Mouse (Mus musculus) kidney, postnatal 0 days (tissue): ENCODE results near the gene Ankrd60. TPM values are rescaled to one million over a fixed set of nuclear protein-coding genes. Genes with fewer than 3 reads are reported as not detected.

Experiments used
- ATAC-seq: fragments of 200-750 bp; cut with Nextera tagmentation; replicated peaks from 2 replicates; pipeline ENCODE4 v1.8.0; 2017; ENCODE audit warnings: low read depth, moderate number of reproducible peaks, moderate TSS enrichment, moderate library complexity; ENCODE audit not compliant: low FRiP score
- DNase-seq: peaks from one replicate; pipeline ENCODE4 v3.0.0-alpha.2; 2016; ENCODE audit warnings: low spot score
- H3K27ac ChIP-seq: fragments of 300-500 bp; sonication (generic); 2 replicates; pipeline ENCODE4 v1.5.1; 2014; ENCODE audit warnings: mild to moderate bottlenecking
- H3K27me3 ChIP-seq: fragments of 300-500 bp; sonication (generic); 2 replicates; pipeline ENCODE4 v1.6.1; 2014; ENCODE audit warnings: low read length, mixed read lengths; ENCODE audit not compliant: insufficient read depth
- H3K36me3 ChIP-seq: fragments of 300-500 bp; sonication (generic); 2 replicates; pipeline ENCODE4 v1.6.1; 2014; ENCODE audit warnings: low read length, mixed read lengths; ENCODE audit not compliant: insufficient read depth
- H3K4me1 ChIP-seq: fragments of 300-500 bp; sonication (generic); replicated peaks from 2 replicates; pipeline ENCODE4 v1.6.1; 2014; ENCODE audit warnings: antibody characterized with exemption, low read length, mixed read lengths; ENCODE audit not compliant: insufficient read depth
- H3K4me2 ChIP-seq: fragments of 300-500 bp; sonication (generic); 2 replicates; pipeline ENCODE4 v1.6.1; 2014; ENCODE audit warnings: mild to moderate bottlenecking, low read length, moderate library complexity, mixed read lengths
- H3K4me3 ChIP-seq: fragments of 300-500 bp; sonication (generic); replicated peaks from 2 replicates; pipeline ENCODE4 v1.5.1; 2014; ENCODE audit warnings: low read depth, low read length
- H3K9ac ChIP-seq: fragments of 300-500 bp; sonication (generic); 2 replicates; pipeline ENCODE4 v1.6.1; 2014; ENCODE audit warnings: low read depth, low read length
- H3K9me3 ChIP-seq: fragments of 300-500 bp; sonication (generic); replicated peaks from 2 replicates; pipeline ENCODE4 v1.6.1; 2016; ENCODE audit warnings: low read length, inconsistent platforms, mixed read lengths
- CTCF ChIP-seq: IDR thresholded peaks from 2 replicates; pipeline ENCODE4 v1.5.1; 2016; ENCODE audit warnings: antibody characterized with exemption, low read depth, mild to moderate bottlenecking, moderate library complexity
- WGBS: fragments of 180-500 bp; shearing (Covaris S2); extraction: QIAGEN DNeasy Blood & Tissue Kit; methylation state at CpG from one replicate; pipeline ENCODE4 v1.1.7; 2014; 5-methylcytosine and 5-hydroxymethylcytosine counted together
- polyA plus RNA-seq: library from polyadenylated mRNA; unstranded; fragments of >200 nt; fragmentation: Nextera tagmentation; extraction: Ambion mirVana; gene quantifications from 2 replicates; pipeline ENCODE4 v1.2.1, GENCODE M21; 2015

Gene Ankrd60
- not detected in 2 replicates for polyA plus RNA-seq

DNA sequence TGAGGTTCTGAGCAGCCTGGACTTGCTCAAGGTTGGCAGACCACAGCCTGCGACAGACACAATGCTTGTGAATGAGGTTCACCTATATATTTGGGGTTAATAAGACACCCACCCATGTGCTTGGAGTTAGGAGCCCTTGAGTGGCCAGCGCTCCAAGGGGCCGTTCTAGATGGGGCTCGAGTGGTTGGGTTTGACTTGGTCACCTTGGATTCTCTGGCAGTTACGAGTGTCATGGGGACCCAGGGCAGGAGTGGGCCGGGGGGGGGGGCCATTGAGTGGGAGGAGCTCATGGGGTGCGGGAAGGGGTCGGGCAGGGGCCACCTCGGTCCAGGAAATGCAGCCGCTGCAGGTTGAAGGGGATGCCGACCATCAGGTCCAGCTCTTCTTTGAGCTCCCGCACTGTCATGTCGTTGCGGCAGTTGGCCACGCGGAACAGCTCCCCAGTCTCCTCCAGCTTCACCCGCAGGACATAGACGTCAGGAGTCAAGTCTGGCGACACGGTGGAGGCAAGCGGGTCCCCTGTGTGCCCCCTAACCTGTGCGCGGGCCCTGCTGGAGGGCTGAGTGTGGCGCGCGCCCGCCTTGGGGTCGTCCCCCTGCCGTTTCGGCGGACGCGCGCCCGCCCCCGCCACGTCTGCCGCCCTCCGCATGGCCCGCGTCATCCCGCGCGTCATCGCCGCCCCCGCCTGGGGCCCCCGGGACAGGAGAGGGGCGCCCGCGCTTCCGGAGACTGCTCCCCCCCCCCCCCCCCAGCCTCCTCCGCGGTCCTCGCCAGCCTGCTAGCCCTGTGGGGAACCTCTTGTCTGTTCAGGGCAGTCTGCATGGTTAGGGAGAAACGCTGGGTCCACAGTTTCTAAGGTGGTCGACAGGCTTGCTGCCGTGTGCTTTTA lies at the start of gene Ankrd60:
Gene Ankrd60, minus strand, starts transcription at position 697 of the 889 bp plus-strand sequence.
- 15% methylated on average over 31 of the region's 58 CpGs for WGBS

DNA sequence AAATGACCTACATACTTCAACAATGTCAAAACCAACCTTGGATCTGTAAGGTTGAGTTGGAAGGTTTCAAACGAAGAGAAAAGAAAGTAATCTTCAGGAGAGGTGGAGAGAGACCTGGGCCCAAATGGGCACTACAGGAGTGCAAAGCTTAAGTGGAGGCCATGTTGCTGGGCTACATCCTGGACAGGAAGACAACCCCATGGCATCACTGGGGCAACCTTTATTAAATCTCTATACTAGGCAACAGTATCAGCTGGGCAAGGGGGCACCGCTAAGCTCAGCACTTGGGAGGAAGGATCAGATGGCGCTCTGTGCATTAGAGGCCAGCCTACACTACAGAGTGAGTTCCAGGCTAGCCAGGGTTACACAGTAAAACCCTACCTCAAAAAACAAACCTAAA lies 47.6 kb upstream of the Ankrd60 start:
- no peak overlapping the region for H3K4me2 ChIP-seq
- TF ChIP-seq CTCF = no peak
- H3K9ac ChIP-seq = no peak overlapping the region
- no peak overlapping the region for H3K27ac ChIP-seq
- DNase-seq (no peak), ATAC-seq (no peak; the same call in 1 of the 2 replicates)
- H3K36me3 ChIP-seq = no peaks in the 10 kb centered on the region
- 94% methylated on average over 3 of the region's 3 CpGs for WGBS
- no peaks in the 10 kb centered on the region for H3K9me3 ChIP-seq
- no peaks in the 10 kb centered on the region for H3K27me3 ChIP-seq
- no peaks in the 10 kb centered on the region for H3K4me1 ChIP-seq
- H3K4me3 ChIP-seq = no peak overlapping the region

More for the DNA sequence above, at the start of gene Ankrd60:
- no peak for TF ChIP-seq CTCF
- Histone ChIP-seq H3K9ac (0 out of 2 replicates have a peak within 1 kb of the TSS, but pooled peaks have one; percentile 27), H3K36me3 (no peaks in the 10 kb centered on the region), H3K27me3 (0 out of 2 replicates have a peak, but pooled peaks cover 6% of the 10 kb centered on the region), H3K9me3 (no peaks in the 10 kb centered on the region), H3K27ac (no peak within 1 kb of the TSS), H3K4me2 (peak within 1 kb of the TSS; percentile 87), H3K4me1 (no peaks in the 10 kb centered on the region; the same call in 1 of the 2 replicates), H3K4me3 (peak within 1 kb of the TSS; percentile 39)
- DNase-seq (no peak), ATAC-seq (peak; percentile 66)

DNA sequence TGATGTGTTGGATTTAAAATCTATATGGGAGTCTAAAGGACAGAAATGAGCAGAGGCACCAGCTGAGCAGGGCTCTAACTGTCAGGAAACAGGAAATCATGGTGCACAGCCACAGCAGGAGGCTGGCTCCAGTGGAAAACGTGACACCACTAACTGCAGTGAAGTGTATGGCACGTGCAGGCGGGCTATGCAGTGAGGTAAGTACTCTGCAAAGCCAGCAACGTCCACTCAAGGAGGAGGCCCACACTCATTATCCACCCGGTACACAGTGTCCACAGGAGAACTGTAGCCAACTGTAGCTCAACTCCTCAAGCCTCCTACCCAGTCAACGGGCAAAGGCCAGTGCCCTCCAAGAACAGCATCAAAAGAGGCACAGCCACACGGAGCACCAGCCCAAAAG lies 46.5 kb upstream of the Ankrd60 start:
- Histone ChIP-seq H3K4me1 (no peaks in the 10 kb centered on the region), H3K27ac (no peak overlapping the region), H3K36me3 (no peaks in the 10 kb centered on the region), H3K4me2 (no peak overlapping the region), H3K27me3 (no peaks in the 10 kb centered on the region), H3K9ac (no peak overlapping the region), H3K4me3 (no peak overlapping the region), H3K9me3 (no peaks in the 10 kb centered on the region)
- TF ChIP-seq CTCF = no peak
- no peak for ATAC-seq
- no peak for DNase-seq
- WGBS = 66% methylated on average over 7 of the region's 7 CpGs

GRCm38 (mm10) chr2:173622173-173622601 lies 44.0 kb upstream of the Ankrd60 start:
- no peak overlapping the region for H3K9ac ChIP-seq
- H3K36me3 ChIP-seq = no peaks in the 10 kb centered on the region
- no peak overlapping the region for H3K4me2 ChIP-seq
- H3K4me1 ChIP-seq = no peaks in the 10 kb centered on the region
- ATAC-seq (no peak), DNase-seq (no peak)
- no peak overlapping the region for H3K4me3 ChIP-seq
- WGBS = 60% methylated on average over 7 of the region's 7 CpGs
- TF ChIP-seq CTCF = no peak
- H3K9me3 ChIP-seq = no peaks in the 10 kb centered on the region
- H3K27me3 ChIP-seq = no peaks in the 10 kb centered on the region
- no peak overlapping the region for H3K27ac ChIP-seq

DNA sequence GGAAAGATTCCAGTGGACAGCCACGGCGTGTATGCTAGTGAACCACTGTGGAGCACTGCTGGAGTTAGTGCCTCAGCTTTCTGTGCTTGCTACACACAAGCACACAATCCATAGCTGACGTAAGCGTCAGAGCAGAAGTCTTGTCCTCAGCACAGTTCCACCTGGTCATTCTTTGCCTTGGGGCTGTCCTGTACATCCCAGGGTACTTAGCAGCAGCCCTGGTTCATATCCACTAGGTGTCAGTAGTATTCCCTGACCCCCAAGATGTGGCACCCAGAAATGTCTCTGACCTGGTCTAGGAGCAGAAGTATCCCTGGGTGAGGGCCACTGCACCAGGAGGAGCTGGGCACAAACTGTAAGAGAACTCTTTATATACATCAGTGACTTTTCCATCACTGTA lies 42.5 kb upstream of the Ankrd60 start:
- 94% methylated on average over 4 of the region's 4 CpGs for WGBS
- Histone ChIP-seq H3K27me3 (no peaks in the 10 kb centered on the region), H3K4me2 (no peak overlapping the region), H3K27ac (no peak overlapping the region), H3K4me1 (no peaks in the 10 kb centered on the region), H3K9me3 (no peaks in the 10 kb centered on the region), H3K36me3 (no peaks in the 10 kb centered on the region), H3K9ac (no peak overlapping the region), H3K4me3 (no peak overlapping the region)
- ATAC-seq (no peak), DNase-seq (no peak)
- TF ChIP-seq CTCF = peak; percentile 43

GRCm38 (mm10) chr2:173619132-173619531 lies 41.0 kb upstream of the Ankrd60 start:
- no peak for TF ChIP-seq CTCF
- Histone ChIP-seq H3K4me1 (no peaks in the 10 kb centered on the region), H3K9me3 (no peaks in the 10 kb centered on the region), H3K4me3 (no peak overlapping the region), H3K36me3 (no peaks in the 10 kb centered on the region), H3K9ac (no peak overlapping the region), H3K27ac (no peak overlapping the region), H3K4me2 (no peak overlapping the region), H3K27me3 (no peaks in the 10 kb centered on the region)
- 92% methylated on average over 5 of the region's 5 CpGs for WGBS
- ATAC-seq (no peak), DNase-seq (no peak)
